Mouse (Mus musculus): ENCODE results near the gene Olfr307.
"Not testable (repeated sequence)": the region's sequence is repeated elsewhere in the genome, so short reads cannot be mapped to it uniquely, and the experiment has no call there.

Olfr307 gene

GRCm38 (mm10) chr7:86337486-86337885, at the start of gene Olfr307:
Olfr307 (minus strand) TSS chr7:86337586.
- DNase-seq (ENCODE audit: low spot score in 2 of 2), result no peak

DNA sequence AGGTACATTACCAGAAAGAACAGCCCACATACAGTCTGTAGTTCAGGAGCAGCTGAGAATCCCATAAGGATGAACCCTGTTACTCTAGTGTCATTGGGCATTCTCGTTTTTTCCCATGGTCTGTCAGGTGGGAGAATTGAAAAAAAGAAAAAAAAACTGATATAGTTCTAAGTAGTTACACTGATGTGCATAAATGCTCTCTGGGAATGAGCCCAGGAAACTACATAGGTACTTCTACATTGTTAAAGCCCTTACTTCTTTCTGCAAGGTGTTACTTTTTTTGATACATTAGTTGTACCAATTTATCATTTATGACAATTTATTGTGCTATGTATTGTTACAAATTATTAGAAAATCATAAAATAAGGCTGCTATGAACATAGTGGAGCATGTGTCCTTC, 49.2 kb upstream of the Olfr307 start, which contains the start of gene Olfr304:
Olfr304 (minus strand) TSS at position 101 of the 400 bp plus-strand sequence.
- DNase-seq (ENCODE audit: low spot score in 2 of 2), result no peak

- DNase-seq (ENCODE audit: low spot score in 2 of 2), result no peak
Measured at GRCm38 (mm10) chr7:86385769-86386168, 48.4 kb upstream of the Olfr307 start.

DNA sequence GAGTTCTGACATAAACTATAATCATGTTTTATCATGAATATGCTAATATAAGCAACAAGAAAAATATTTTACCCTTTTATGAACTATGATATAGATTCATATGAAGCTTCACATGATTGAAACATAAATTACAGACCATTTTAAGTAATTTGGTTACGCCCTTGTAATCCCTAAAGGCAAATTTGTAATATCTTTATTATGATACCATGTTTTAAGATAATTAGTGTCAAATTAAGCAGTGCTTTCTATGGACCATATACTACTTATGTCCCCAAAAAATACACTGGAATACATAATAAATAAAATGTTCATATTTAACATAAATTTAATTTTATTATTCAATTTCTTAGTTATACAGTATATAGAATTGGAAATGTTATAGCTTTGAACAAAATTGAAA, 29.4 kb upstream of the Olfr307 start, which contains the start of gene Olfr305:
Olfr305 (minus strand) TSS at position 101 of the 400 bp plus-strand sequence.
- DNase-seq (ENCODE audit: low spot score in 2 of 2), result no peak

- DNase-seq (ENCODE audit: low spot score in 2 of 2), result not testable (repeated sequence)
Measured at GRCm38 (mm10) chr7:86346296-86346695, 8.9 kb upstream of the Olfr307 start.

GRCm38 (mm10) chr7:86344253-86344652, 6.9 kb upstream of the Olfr307 start:
- no peak for DNase-seq (ENCODE audit: low spot score in 2 of 2)

GRCm38 (mm10) chr7:86342881-86343565, 5.6 kb upstream of the Olfr307 start:
- no peak for DNase-seq (ENCODE audit: low spot score in 2 of 2)

GRCm38 (mm10) chr7:86325530-86325929, 11.9 kb downstream of the Olfr307 start, which contains the start of gene Olfr308:
Olfr308 (minus strand) TSS chr7:86325630.
- no peak for DNase-seq (ENCODE audit: low spot score in 2 of 2)

- DNase-seq (ENCODE audit: low spot score in 2 of 2), result no peak
Measured at GRCm38 (mm10) chr7:86321323-86321722, 16.1 kb downstream of the Olfr307 start.

DNA sequence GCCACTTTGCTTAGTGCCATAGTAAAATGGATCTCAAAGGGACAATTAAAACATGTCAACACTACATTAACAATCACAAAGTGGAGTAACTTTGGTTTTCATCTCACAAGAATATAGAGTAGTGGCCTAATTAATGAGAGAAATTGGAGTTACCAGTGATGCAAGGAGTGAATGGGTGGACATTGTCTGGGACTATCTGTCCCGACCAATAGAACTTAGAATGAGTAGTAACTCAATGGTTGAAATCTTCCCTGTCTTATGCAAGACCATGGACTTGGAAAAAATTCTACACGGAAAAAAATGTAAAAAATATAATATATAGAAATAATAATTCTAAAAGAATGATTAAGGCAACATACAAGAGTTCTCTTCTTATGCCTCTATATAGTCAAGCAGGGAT, 23.8 kb downstream of the Olfr307 start, which contains the start of gene Olfr309:
Olfr309 (minus strand) TSS at position 101 of the 400 bp plus-strand sequence.
- DNase-seq (ENCODE audit: low spot score in 2 of 2), result no peak

All from urinary bladder, adult 18-20 months (tissue).